Mouse (Mus musculus) lung, postnatal 0 days (tissue): ENCODE measurements around the gene Frmd4a. TPM values are rescaled to one million over a fixed set of nuclear protein-coding genes. Genes with fewer than 3 reads are reported as not detected.

Source experiments
- ATAC-seq: fragments of 200-750 bp; cut with Nextera tagmentation; 2 replicates; pipeline ENCODE4 v1.8.0; 2017; ENCODE audit warnings: moderate library complexity
- DNase-seq: peaks from one replicate; pipeline ENCODE4 v3.0.0-alpha.2; 2016; ENCODE audit warnings: low spot score
- H3K27ac ChIP-seq: fragments of 300-500 bp; sonication (generic); 2 replicates; pipeline ENCODE4 v1.5.1; 2014; ENCODE audit warnings: antibody characterized with exemption, mild to moderate bottlenecking, low read length, mixed read lengths
- H3K27me3 ChIP-seq: fragments of 300-500 bp; sonication (generic); replicated peaks from 2 replicates; pipeline ENCODE4 v1.6.1; 2014; ENCODE audit warnings: low read length, mixed read lengths; ENCODE audit not compliant: insufficient read depth
- H3K36me3 ChIP-seq: fragments of 300-500 bp; sonication (generic); 2 replicates; pipeline ENCODE4 v1.6.1; 2014; ENCODE audit warnings: low read length, mixed read lengths; ENCODE audit not compliant: insufficient read depth
- H3K4me1 ChIP-seq: fragments of 300-500 bp; sonication (generic); 2 replicates; pipeline ENCODE4 v1.6.1; 2014; ENCODE audit warnings: antibody characterized with exemption, low read depth, low read length, mixed read lengths; ENCODE audit not compliant: insufficient read depth
- H3K4me2 ChIP-seq: fragments of 300-500 bp; sonication (generic); replicated peaks from 2 replicates; pipeline ENCODE4 v1.6.1; 2014; ENCODE audit warnings: low read depth, mild to moderate bottlenecking, low read length, moderate library complexity, mixed read lengths
- H3K4me3 ChIP-seq: fragments of 300-500 bp; sonication (generic); 2 replicates; pipeline ENCODE4 v1.5.1; 2014; ENCODE audit warnings: low read depth, low read length
- H3K9ac ChIP-seq: fragments of 300-500 bp; sonication (generic); replicated peaks from 2 replicates; pipeline ENCODE4 v1.6.1; 2014; ENCODE audit warnings: low read depth, mild to moderate bottlenecking
- H3K9me3 ChIP-seq: fragments of 300-500 bp; sonication (generic); 2 replicates; pipeline ENCODE4 v1.6.1; 2016; ENCODE audit warnings: low read length, mixed read lengths
- CTCF ChIP-seq: IDR thresholded peaks from 2 replicates; pipeline ENCODE4 v1.5.1; 2016; ENCODE audit warnings: antibody characterized with exemption, mild to moderate bottlenecking
- EP300 ChIP-seq: IDR thresholded peaks from 2 replicates; pipeline ENCODE4 v1.6.1; 2016; ENCODE audit warnings: antibody characterized with exemption, mild to moderate bottlenecking, control low read depth
- WGBS: fragments of 180-500 bp; shearing (Covaris S2); extraction: QIAGEN DNeasy Blood & Tissue Kit; methylation state at CpG from one replicate; pipeline ENCODE4 v1.1.7; 2014; 5-methylcytosine and 5-hydroxymethylcytosine counted together
- polyA plus RNA-seq: library from polyadenylated mRNA; unstranded; fragments of >200 nt; fragmentation: Nextera tagmentation; extraction: Ambion mirVana; gene quantifications from 2 replicates; pipeline ENCODE4 v1.2.1, GENCODE M21; 2015

Gene Frmd4a
- polyA plus RNA-seq, 1 experiment from 2014 or later: 15.8 TPM

DNA sequence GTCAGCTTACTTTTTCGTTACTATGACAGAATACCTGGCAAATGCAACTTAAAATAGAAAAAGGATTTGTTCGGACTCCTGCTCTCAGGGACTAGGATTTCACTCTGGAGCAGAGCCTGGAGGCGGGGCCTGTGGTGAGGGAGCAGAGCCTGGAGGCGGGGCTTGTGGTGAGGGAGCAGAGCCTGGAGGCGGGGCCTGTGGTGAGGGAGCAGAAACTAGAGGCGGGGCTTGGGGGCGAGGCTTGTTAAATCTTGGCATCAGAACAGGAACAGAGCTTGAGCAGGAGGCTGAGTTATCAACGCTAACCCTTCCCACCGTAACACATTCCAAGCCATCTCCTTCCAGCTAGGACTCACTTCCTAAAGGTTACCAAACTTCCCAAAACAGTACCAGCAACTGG, 575.9 kb downstream of the Frmd4a start:
- no peak overlapping the region for H3K4me2 ChIP-seq

GRCm38 (mm10) chr2:4593878-4594387, 576.4 kb downstream of the Frmd4a start:
- WGBS: 82% methylated on average over 3 of the region's 3 CpGs
- ATAC-seq (peak; percentile 59), DNase-seq (peak; percentile 54)
- H3K27me3 ChIP-seq: no peaks in the 10 kb centered on the region
- peaks cover 20% of the 10 kb centered on the region; the same call in 1 of the 2 replicates for H3K36me3 ChIP-seq
- H3K4me1 ChIP-seq: peaks cover 5% of the 10 kb centered on the region; the same call in 1 of the 2 replicates
- no peak overlapping the region for H3K4me3 ChIP-seq
- no peak overlapping the region for H3K9ac ChIP-seq
- peak; percentile 28; the same call in 1 of the 2 replicates for TF ChIP-seq CTCF
- no peak for TF ChIP-seq EP300
- H3K9me3 ChIP-seq: no peaks in the 10 kb centered on the region
- no peak overlapping the region for H3K27ac ChIP-seq
- no peak overlapping the region for H3K4me2 ChIP-seq

More for the DNA sequence above, 575.9 kb downstream of the Frmd4a start:
- Histone ChIP-seq H3K9ac (no peak overlapping the region), H3K27ac (no peak overlapping the region), H3K27me3 (no peaks in the 10 kb centered on the region), H3K9me3 (no peaks in the 10 kb centered on the region), H3K4me1 (peaks cover 5% of the 10 kb centered on the region; the same call in 1 of the 2 replicates), H3K36me3 (peaks cover 20% of the 10 kb centered on the region; the same call in 1 of the 2 replicates), H3K4me3 (no peak overlapping the region)
- ATAC-seq (peak; percentile 89), DNase-seq (peak; percentile 92)
- 19% methylated on average over 9 of the region's 9 CpGs for WGBS
- no peak for TF ChIP-seq EP300
- TF ChIP-seq CTCF: no peak

DNA sequence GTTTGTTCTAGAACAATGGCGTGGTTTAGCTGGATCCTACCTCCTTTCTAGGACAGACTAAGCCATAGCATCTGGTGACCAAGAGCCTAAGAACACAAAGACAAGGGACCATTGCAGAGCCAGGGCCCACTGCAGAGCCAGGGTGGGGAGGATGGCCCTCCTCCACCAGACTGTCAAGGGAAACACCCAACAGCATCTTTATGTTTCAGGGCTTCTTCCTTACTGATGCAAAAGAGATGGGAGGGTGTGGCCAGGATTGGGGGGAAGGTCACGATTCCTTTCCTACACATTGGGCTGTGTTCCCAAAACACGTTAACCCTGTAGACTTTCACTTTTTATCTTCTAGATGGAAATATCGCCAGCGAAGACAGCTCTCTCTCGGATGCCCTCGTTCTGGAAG, 579.5 kb downstream of the Frmd4a start:
- ATAC-seq: no peak
- Histone ChIP-seq H3K4me2 (no peak overlapping the region), H3K27me3 (no peaks in the 10 kb centered on the region), H3K27ac (no peak overlapping the region), H3K9ac (no peak overlapping the region), H3K9me3 (no peaks in the 10 kb centered on the region), H3K4me3 (no peak overlapping the region), H3K36me3 (peaks cover 25% of the 10 kb centered on the region; the same call in 1 of the 2 replicates), H3K4me1 (peaks cover 12% of the 10 kb centered on the region)
- DNase-seq: no peak
- 90% methylated on average over 7 of the region's 7 CpGs for WGBS
- no peak for TF ChIP-seq EP300
- TF ChIP-seq CTCF: no peak

- Histone ChIP-seq H3K36me3 (peaks cover 43% of the 10 kb centered on the region), H3K4me2 (no peak overlapping the region), H3K4me3 (no peak overlapping the region), H3K27me3 (no peaks in the 10 kb centered on the region), H3K9me3 (no peaks in the 10 kb centered on the region), H3K27ac (no peak overlapping the region), H3K9ac (no peak overlapping the region), H3K4me1 (peaks cover 7% of the 10 kb centered on the region; the same call in 1 of the 2 replicates)
- DNase-seq (peak; percentile 85), ATAC-seq (peak; percentile 41)
- 39% methylated on average over 15 of the region's 15 CpGs for WGBS
- TF ChIP-seq CTCF (peak; percentile 88), EP300 (0 out of 2 replicates have a peak, but pooled peaks have one; percentile 19)
Observed at GRCm38 (mm10) chr2:4601034-4601890, 583.7 kb downstream of the Frmd4a start.

DNA sequence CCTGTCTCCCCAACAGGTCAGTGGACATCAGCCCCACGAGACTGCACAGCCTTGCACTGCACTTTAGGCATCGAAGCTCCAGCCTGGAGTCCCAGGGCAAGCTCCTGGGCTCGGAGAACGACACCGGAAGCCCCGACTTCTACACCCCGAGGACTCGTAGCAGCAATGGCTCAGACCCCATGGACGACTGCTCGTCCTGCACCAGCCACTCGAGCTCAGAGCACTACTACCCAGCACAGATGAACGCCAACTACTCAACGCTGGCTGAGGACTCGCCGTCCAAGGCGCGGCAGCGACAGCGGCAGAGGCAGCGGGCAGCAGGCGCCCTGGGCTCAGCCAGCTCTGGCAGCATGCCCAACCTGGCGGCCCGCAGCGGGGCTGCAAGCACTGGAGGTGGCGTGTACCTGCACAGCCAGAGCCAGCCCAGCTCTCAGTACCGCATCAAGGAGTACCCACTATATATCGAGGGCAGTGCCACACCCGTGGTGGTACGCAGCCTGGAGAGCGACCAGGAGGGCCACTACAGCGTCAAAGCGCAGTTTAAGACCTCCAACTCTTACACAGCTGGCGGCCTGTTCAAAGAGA, 585.9 kb downstream of the Frmd4a start:
- no peak for TF ChIP-seq EP300
- peak; percentile 21 for TF ChIP-seq CTCF
- Histone ChIP-seq H3K4me1 (peaks cover 7% of the 10 kb centered on the region; the same call in 1 of the 2 replicates), H3K4me3 (no peak overlapping the region), H3K27ac (no peak overlapping the region), H3K36me3 (peaks cover 50% of the 10 kb centered on the region), H3K9me3 (no peaks in the 10 kb centered on the region), H3K4me2 (no peak overlapping the region), H3K9ac (no peak overlapping the region), H3K27me3 (no peaks in the 10 kb centered on the region)
- ATAC-seq (peak; percentile 34), DNase-seq (no peak)
- WGBS: 81% methylated on average over 33 of the region's 33 CpGs

DNA sequence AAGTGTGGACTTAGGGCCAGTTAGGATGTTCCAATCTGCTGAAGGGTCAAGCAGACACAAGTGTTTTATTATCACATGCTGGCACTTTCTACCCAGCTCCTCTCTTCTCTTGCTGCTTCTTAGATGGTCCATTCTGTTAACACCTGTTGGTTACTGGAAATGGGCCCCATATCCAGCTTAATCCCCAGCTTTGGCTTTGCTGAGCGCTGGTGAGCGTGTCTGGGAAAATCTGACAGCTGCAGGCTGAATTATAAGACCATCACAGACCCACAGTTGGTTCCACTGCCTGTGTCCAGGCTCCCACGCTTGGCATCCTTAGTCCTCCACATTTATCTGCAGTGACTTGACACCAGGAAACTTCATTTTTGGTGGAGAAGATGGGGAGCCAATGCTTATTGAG, 589.0 kb downstream of the Frmd4a start:
- no peak overlapping the region for H3K4me3 ChIP-seq
- ATAC-seq: no peak
- TF ChIP-seq CTCF (no peak), EP300 (no peak)
- WGBS: 99% methylated on average over 3 of the region's 3 CpGs
- no peak overlapping the region for H3K27ac ChIP-seq
- H3K9me3 ChIP-seq: no peaks in the 10 kb centered on the region
- H3K4me2 ChIP-seq: no peak overlapping the region
- H3K4me1 ChIP-seq: no peaks in the 10 kb centered on the region
- H3K27me3 ChIP-seq: no peaks in the 10 kb centered on the region
- peaks cover 64% of the 10 kb centered on the region for H3K36me3 ChIP-seq
- H3K9ac ChIP-seq: no peak overlapping the region
- no peak for DNase-seq
